Mouse (Mus musculus) embryonic facial prominence, embryonic 14.5 days (tissue): Measurements from ENCODE around the gene Ptk7. TPM values are rescaled to one million over a fixed set of nuclear protein-coding genes. Genes with fewer than 3 reads are reported as not detected.

Source experiments
- ATAC-seq: fragments of 200-750 bp; cut with Nextera tagmentation; 2 replicates; pipeline ENCODE4 v1.8.0; 2017; ENCODE audit warnings: low read depth, moderate number of reproducible peaks, moderate TSS enrichment
- DNase-seq: peaks from one replicate; pipeline ENCODE4 v3.0.0-alpha.2; 2015; ENCODE audit warnings: low spot score
- H3K27ac ChIP-seq: fragments of 300-500 bp; sonication (generic); replicated peaks from 2 replicates; pipeline ENCODE4 v1.5.1; 2014; ENCODE audit warnings: low read depth, mild to moderate bottlenecking, low read length, moderate library complexity
- H3K27me3 ChIP-seq: fragments of 300-500 bp; sonication (generic); replicated peaks from 2 replicates; pipeline ENCODE4 v1.6.1; 2014; ENCODE audit warnings: low read length; ENCODE audit not compliant: control insufficient read depth, insufficient read depth
- H3K36me3 ChIP-seq: fragments of 300-500 bp; sonication (generic); 2 replicates; pipeline ENCODE4 v1.6.1; 2014; ENCODE audit warnings: low read length, mixed read lengths; ENCODE audit not compliant: control insufficient read depth, insufficient read depth
- H3K4me1 ChIP-seq: fragments of 300-500 bp; sonication (generic); 2 replicates; pipeline ENCODE4 v1.6.1; 2014; ENCODE audit warnings: antibody characterized with exemption, low read length; ENCODE audit not compliant: control insufficient read depth, insufficient read depth
- H3K4me2 ChIP-seq: fragments of 300-500 bp; sonication (generic); 2 replicates; pipeline ENCODE4 v1.6.1; 2014; ENCODE audit warnings: low read depth, mild to moderate bottlenecking, low read length, moderate library complexity, mixed read lengths
- H3K4me3 ChIP-seq: fragments of 300-500 bp; sonication (generic); 2 replicates; pipeline ENCODE4 v1.5.1; 2014; ENCODE audit warnings: low read depth, mild to moderate bottlenecking, low read length
- H3K9ac ChIP-seq: fragments of 300-500 bp; sonication (generic); 2 replicates; pipeline ENCODE4 v1.6.1; 2014; ENCODE audit warnings: low read depth, mild to moderate bottlenecking, low read length, moderate library complexity, mixed read lengths
- H3K9me3 ChIP-seq: fragments of 300-500 bp; sonication (generic); 2 replicates; pipeline ENCODE4 v1.6.1; 2016; ENCODE audit warnings: low read length; ENCODE audit not compliant: control insufficient read depth
- WGBS: fragments of 180-500 bp; shearing (Covaris S2); extraction: QIAGEN DNeasy Blood & Tissue Kit; methylation state at CpG from one replicate; pipeline ENCODE4 v1.1.7; 2014; 5-methylcytosine and 5-hydroxymethylcytosine counted together
- polyA plus RNA-seq: library from polyadenylated mRNA; unstranded; fragments of >200 nt; fragmentation: Nextera tagmentation; extraction: Ambion mirVana; gene quantifications from 2 replicates; pipeline ENCODE4 v1.2.1, GENCODE M21; 2014

Ptk7 gene
- polyA plus RNA-seq, 1 experiment from 2014 or later = 68.0 TPM

GRCm38 (mm10) chr17:46605987-46606386, 23.3 kb downstream of the Ptk7 start:
- H3K4me3 ChIP-seq = no peak overlapping the region
- H3K27ac ChIP-seq = no peak overlapping the region
- peaks cover 5% of the 10 kb centered on the region; the same call in 1 of the 2 replicates for H3K36me3 ChIP-seq
- H3K4me1 ChIP-seq = peaks cover 24% of the 10 kb centered on the region
- DNase-seq = no peak
- 70% methylated on average over 12 of the region's 12 CpGs for WGBS
- H3K9me3 ChIP-seq = no peaks in the 10 kb centered on the region
- no peaks in the 10 kb centered on the region for H3K27me3 ChIP-seq
- H3K4me2 ChIP-seq = no peak overlapping the region
- no peak for ATAC-seq
- no peak overlapping the region for H3K9ac ChIP-seq

GRCm38 (mm10) chr17:46605126-46605525, 24.2 kb downstream of the Ptk7 start:
- 71% methylated on average over 5 of the region's 5 CpGs for WGBS

DNA sequence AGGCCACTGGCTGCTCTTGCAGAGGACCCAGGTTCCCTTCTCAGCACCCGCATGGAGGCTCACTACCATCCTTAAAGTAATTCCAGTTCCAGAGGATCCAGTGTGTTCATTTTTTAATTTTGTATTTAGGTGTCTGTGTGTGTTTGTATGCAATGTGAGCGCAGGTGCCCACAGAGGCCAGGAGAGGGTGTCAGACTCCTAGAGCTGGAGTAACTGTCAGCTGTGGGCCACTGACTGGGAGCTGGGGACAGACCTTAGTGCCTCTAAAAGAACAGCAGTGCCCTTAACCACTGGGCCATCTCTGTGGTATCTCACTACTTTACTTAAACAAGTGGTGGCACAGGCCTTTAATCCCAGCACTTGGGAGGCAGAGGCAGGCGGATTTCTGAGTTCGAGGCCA, 26.1 kb downstream of the Ptk7 start:
- Histone ChIP-seq H3K4me2 (no peak overlapping the region), H3K9ac (no peak overlapping the region), H3K27ac (peak overlapping the region; percentile 71), H3K4me1 (peaks cover 11% of the 10 kb centered on the region; the same call in 1 of the 2 replicates), H3K4me3 (no peak overlapping the region), H3K9me3 (no peaks in the 10 kb centered on the region), H3K27me3 (no peaks in the 10 kb centered on the region), H3K36me3 (peaks cover 11% of the 10 kb centered on the region; the same call in 1 of the 2 replicates)
- ATAC-seq = no peak
- DNase-seq = no peak
- WGBS = 98% methylated on average over 3 of the region's 4 CpGs

More at GRCm38 (mm10) chr17:46605126-46605525, 24.2 kb downstream of the Ptk7 start:
- no peak for DNase-seq
- Histone ChIP-seq H3K4me1 (peaks cover 22% of the 10 kb centered on the region), H3K9ac (no peak overlapping the region), H3K9me3 (no peaks in the 10 kb centered on the region), H3K27me3 (no peaks in the 10 kb centered on the region), H3K27ac (peak overlapping the region; percentile 41; the same call in 1 of the 2 replicates), H3K36me3 (peaks cover 7% of the 10 kb centered on the region; the same call in 1 of the 2 replicates), H3K4me3 (no peak overlapping the region), H3K4me2 (no peak overlapping the region)
- no peak for ATAC-seq

DNA sequence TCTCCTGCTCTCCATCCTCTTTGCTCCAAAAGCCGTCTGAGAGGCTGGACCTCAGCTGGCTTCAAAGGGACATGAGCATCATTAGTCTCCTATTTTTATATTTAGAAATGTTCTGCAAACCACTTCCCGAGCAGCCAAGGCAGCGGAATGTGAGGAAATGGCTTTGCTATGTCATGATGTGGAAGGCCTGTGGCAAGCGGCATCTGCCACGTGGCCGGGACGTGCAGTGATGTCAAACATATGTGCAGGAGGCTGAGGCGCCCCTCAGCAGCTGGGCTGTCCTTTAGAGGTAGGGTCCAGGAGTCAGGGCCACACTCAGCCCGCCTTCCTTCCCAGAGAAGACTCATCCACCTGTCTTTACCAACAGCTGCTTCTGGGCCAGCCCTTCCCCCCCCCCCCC, 27.1 kb downstream of the Ptk7 start:
- 28% methylated on average over 9 of the region's 9 CpGs for WGBS
- Histone ChIP-seq H3K27me3 (no peaks in the 10 kb centered on the region), H3K9ac (no peak overlapping the region), H3K4me3 (no peak overlapping the region), H3K36me3 (peaks cover 21% of the 10 kb centered on the region; the same call in 1 of the 2 replicates), H3K4me2 (no peak overlapping the region), H3K4me1 (peaks cover 9% of the 10 kb centered on the region; the same call in 1 of the 2 replicates), H3K27ac (peak overlapping the region; percentile 71), H3K9me3 (no peaks in the 10 kb centered on the region)
- DNase-seq (peak; percentile 77), ATAC-seq (0 out of 2 replicates have a peak, but pooled peaks have one; percentile 56)

GRCm38 (mm10) chr17:46600569-46600968, 28.7 kb downstream of the Ptk7 start:
- no peak for DNase-seq
- 87% methylated on average over 2 of the region's 2 CpGs for WGBS
- Histone ChIP-seq H3K27ac (no peak overlapping the region), H3K9ac (no peak overlapping the region), H3K27me3 (no peaks in the 10 kb centered on the region), H3K36me3 (peaks cover 26% of the 10 kb centered on the region), H3K4me3 (no peak overlapping the region), H3K4me2 (no peak overlapping the region), H3K9me3 (no peaks in the 10 kb centered on the region), H3K4me1 (peaks cover 9% of the 10 kb centered on the region; the same call in 1 of the 2 replicates)
- ATAC-seq = no peak

DNA sequence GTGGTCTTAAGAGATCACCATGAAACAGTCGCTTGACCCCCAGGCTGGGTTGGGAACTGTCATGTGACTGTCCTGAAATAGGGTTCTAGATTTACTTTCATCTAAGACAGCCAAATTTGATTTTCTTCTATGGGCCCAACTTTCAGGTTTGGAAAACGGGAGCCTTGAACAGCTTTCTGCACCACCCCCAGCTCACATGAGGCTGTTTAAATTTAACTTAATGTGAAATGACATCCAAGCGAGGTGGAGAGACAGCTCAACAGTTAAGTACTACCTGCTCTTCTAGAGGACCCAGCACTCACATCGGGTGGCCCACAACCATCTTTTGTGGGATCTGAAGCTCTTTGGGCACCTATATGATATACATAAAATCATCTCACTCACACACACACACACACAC, 30.3 kb downstream of the Ptk7 start:
- H3K4me3 ChIP-seq = no peak overlapping the region
- peaks cover 8% of the 10 kb centered on the region for H3K4me1 ChIP-seq
- no peak for ATAC-seq
- no peak overlapping the region for H3K27ac ChIP-seq
- 71% methylated on average over 4 of the region's 4 CpGs for whole genome bisulfite sequencing
- no peaks in the 10 kb centered on the region for H3K27me3 ChIP-seq
- H3K9ac ChIP-seq = no peak overlapping the region
- DNase-seq = no peak
- no peaks in the 10 kb centered on the region for H3K9me3 ChIP-seq
- no peak overlapping the region for H3K4me2 ChIP-seq
- peaks cover 26% of the 10 kb centered on the region for H3K36me3 ChIP-seq

GRCm38 (mm10) chr17:46597956-46598355, 31.3 kb downstream of the Ptk7 start:
- no peak for ATAC-seq
- DNase-seq = no peak
- H3K4me2 ChIP-seq = no peak overlapping the region
- H3K9ac ChIP-seq = no peak overlapping the region
- no peak overlapping the region for H3K4me3 ChIP-seq
- no peaks in the 10 kb centered on the region for H3K27me3 ChIP-seq
- peaks cover 26% of the 10 kb centered on the region for H3K36me3 ChIP-seq
- WGBS = 88% methylated on average over 11 of the region's 11 CpGs
- H3K27ac ChIP-seq = no peak overlapping the region
- H3K9me3 ChIP-seq = no peaks in the 10 kb centered on the region
- H3K4me1 ChIP-seq = peaks cover 14% of the 10 kb centered on the region

DNA sequence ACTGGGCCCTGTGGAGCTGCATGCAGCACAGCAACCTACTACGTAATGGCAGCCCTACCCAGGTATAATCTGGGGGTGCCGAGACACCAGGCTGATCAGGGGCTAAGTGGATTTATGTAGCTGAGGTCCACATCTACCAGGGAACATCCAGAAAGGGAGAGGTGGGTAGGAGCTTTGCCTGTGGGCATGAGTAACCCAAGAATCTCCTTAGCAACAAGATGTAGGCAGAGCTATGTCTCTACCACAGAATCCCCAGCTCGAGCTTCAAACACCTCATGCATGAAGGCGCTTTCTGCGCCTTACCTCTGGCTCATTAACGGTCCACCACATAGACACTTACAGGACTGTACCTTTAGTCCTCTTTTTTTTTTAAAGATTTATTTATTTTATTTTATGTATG, 34.0 kb downstream of the Ptk7 start:
- H3K9me3 ChIP-seq = no peaks in the 10 kb centered on the region
- H3K27me3 ChIP-seq = no peaks in the 10 kb centered on the region
- H3K27ac ChIP-seq = peak overlapping the region; percentile 63
- WGBS = 64% methylated on average over 6 of the region's 6 CpGs
- no peak for ATAC-seq
- H3K9ac ChIP-seq = no peak overlapping the region
- DNase-seq = no peak
- H3K36me3 ChIP-seq = peaks cover 25% of the 10 kb centered on the region
- H3K4me2 ChIP-seq = peak overlapping the region; percentile 11; the same call in 1 of the 2 replicates
- no peak overlapping the region for H3K4me3 ChIP-seq
- peaks cover 15% of the 10 kb centered on the region for H3K4me1 ChIP-seq

- ATAC-seq (peak; percentile 90), DNase-seq (peak; percentile 86)
- H3K9ac ChIP-seq = peak overlapping the region; percentile 41
- no peaks in the 10 kb centered on the region for H3K27me3 ChIP-seq
- peak overlapping the region; percentile 11; the same call in 1 of the 2 replicates for H3K4me2 ChIP-seq
- H3K4me3 ChIP-seq = no peak overlapping the region
- peaks cover 15% of the 10 kb centered on the region for H3K4me1 ChIP-seq
- H3K9me3 ChIP-seq = no peaks in the 10 kb centered on the region
- WGBS = 4% methylated on average over 9 of the region's 9 CpGs
- H3K27ac ChIP-seq = peak overlapping the region; percentile 63
- peaks cover 32% of the 10 kb centered on the region for H3K36me3 ChIP-seq
Observed at GRCm38 (mm10) chr17:46594606-46595005, 34.7 kb downstream of the Ptk7 start.
